Mouse (Mus musculus): ENCODE measurements around the gene Aebp1. TPM values are rescaled to one million over a fixed set of nuclear protein-coding genes. Genes with fewer than 3 reads are reported as not detected.

The Aebp1 gene
- polyA plus RNA-seq (2011; ENCODE audit: insufficient read length, low read depth, missing spikeins) = 372 and 444 TPM in 2 replicates

GRCm38 (mm10) chr11:5861678-5862393, at the start of gene Aebp1:
Gene Aebp1, plus strand, starts transcription at chr11:5861947.
- peak; percentile 79 for TF ChIP-seq POLR2A (IDR thresholded peaks at IDR 0.05; ENCODE audit: low read depth, low read length)
- no peak for TF ChIP-seq CTCF (IDR thresholded peaks at IDR 0.05; ENCODE audit: borderline replicate concordance, insufficient read depth, low read length)
- Histone ChIP-seq H3K27ac (ENCODE audit: insufficient read depth, low read length) (peak within 1 kb of the TSS; percentile 90), H3K4me1 (ENCODE audit: control insufficient read depth, insufficient read depth, low read length) (peaks cover 21% of the 10 kb centered on the region), H3K4me3 (ENCODE audit: insufficient read depth, low read length) (peak within 1 kb of the TSS; percentile 73)

- H3K27ac ChIP-seq (ENCODE audit: insufficient read depth, low read length) = no peak overlapping the region
- H3K4me1 ChIP-seq (ENCODE audit: control insufficient read depth, insufficient read depth, low read length) = no peaks in the 10 kb centered on the region
- TF ChIP-seq CTCF (IDR thresholded peaks at IDR 0.05; ENCODE audit: borderline replicate concordance, insufficient read depth, low read length) (no peak), POLR2A (IDR thresholded peaks at IDR 0.05; ENCODE audit: low read depth, low read length) (no peak)
- H3K4me3 ChIP-seq (ENCODE audit: insufficient read depth, low read length) = no peak overlapping the region
These were observed 48.4 kb upstream of the Aebp1 start for GRCm38 (mm10) chr11:5813381-5813780.

DNA sequence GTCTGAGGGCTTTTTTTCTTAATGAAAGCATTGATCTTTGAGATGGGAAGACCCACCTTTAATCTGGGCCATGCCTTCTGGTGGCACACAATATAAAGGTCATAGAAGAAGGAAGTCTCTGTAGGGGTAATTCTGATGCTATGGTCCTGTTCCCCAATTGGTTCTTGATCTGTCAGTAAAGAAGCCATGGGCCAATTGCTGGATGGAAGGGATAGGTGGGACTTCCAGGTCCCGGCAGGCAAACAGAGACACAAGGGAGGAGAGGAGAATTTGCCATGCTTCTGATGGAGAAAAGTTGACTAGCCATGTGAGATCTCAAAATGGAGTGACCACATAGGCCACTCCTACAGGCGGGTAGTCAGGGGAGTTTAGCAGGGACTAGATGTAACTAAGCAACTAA, 42.5 kb upstream of the Aebp1 start:
- Histone ChIP-seq H3K4me1 (ENCODE audit: control insufficient read depth, insufficient read depth, low read length) (no peaks in the 10 kb centered on the region), H3K27ac (ENCODE audit: insufficient read depth, low read length) (no peak overlapping the region)
- TF ChIP-seq CTCF (IDR thresholded peaks at IDR 0.05; ENCODE audit: borderline replicate concordance, insufficient read depth, low read length) = no peak
- TF ChIP-seq POLR2A (IDR thresholded peaks at IDR 0.05; ENCODE audit: low read depth, low read length) = no peak

GRCm38 (mm10) chr11:5825432-5825831, 36.3 kb upstream of the Aebp1 start:
- H3K27ac ChIP-seq (ENCODE audit: insufficient read depth, low read length) = no peak overlapping the region
- H3K4me1 ChIP-seq (ENCODE audit: control insufficient read depth, insufficient read depth, low read length) = no peaks in the 10 kb centered on the region
- H3K4me3 ChIP-seq (ENCODE audit: insufficient read depth, low read length) = no peak overlapping the region
- TF ChIP-seq CTCF (IDR thresholded peaks at IDR 0.05; ENCODE audit: borderline replicate concordance, insufficient read depth, low read length) (no peak), POLR2A (IDR thresholded peaks at IDR 0.05; ENCODE audit: low read depth, low read length) (no peak)

More for the DNA sequence above, 42.5 kb upstream of the Aebp1 start:
- no peak overlapping the region for H3K4me3 ChIP-seq (ENCODE audit: insufficient read depth, low read length)

DNA sequence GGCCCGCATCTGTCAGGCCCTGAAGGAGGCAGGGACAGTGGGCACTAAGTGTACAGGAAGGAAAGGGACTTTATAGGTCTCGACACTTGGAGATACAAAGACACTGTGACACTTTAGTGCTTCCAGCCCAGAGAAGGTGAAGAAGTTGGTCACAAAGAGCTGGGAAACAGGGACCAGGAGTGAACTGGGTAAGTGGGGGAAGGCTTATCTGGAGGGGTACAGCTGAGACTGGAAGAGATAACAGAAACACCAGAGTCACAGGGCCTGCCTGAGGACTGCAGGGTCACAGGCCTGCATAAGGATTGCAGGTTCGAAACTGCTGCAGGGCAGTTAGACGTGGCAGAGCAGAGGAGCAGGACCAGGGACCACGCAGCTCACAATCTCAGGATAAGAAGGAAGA, 33.8 kb upstream of the Aebp1 start:
- Histone ChIP-seq H3K4me3 (ENCODE audit: insufficient read depth, low read length) (no peak overlapping the region), H3K4me1 (ENCODE audit: control insufficient read depth, insufficient read depth, low read length) (no peaks in the 10 kb centered on the region), H3K27ac (ENCODE audit: insufficient read depth, low read length) (no peak overlapping the region)
- TF ChIP-seq POLR2A (IDR thresholded peaks at IDR 0.05; ENCODE audit: low read depth, low read length) (no peak), CTCF (IDR thresholded peaks at IDR 0.05; ENCODE audit: borderline replicate concordance, insufficient read depth, low read length) (no peak)

DNA sequence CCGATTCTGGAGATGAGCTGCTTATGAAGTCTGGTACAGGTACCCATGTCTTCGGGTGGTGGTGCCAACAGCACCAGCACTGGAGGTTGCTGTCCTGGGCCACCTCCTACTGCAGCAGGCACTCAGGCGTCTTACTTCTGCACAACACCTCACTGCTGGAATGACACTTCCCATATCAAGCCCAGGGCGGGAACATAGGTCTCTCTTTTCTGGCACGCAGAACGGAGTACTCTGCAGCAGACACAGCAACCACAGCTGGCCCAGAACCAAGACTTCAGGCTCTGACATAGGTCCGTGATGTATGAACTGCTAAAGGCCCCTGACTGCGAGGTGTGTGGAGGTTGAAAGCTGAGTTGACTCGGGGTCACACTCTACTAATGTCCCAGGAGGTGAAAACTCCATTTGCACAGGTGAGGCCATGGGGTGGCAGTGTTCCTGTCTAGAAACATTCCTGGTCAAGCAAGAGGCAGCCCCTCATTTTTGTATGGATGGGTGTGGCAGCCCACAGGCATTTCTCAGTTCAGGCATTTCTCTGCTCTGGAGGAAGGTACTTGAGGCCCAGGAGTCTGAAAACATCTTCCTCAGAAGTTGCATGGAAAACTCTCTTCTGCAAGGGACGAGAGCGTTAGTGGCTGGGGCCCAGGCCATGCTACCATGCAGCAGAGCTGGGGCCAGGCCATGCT, 33.1 kb upstream of the Aebp1 start:
- TF ChIP-seq POLR2A (IDR thresholded peaks at IDR 0.05; ENCODE audit: low read depth, low read length) (no peak), CTCF (IDR thresholded peaks at IDR 0.05; ENCODE audit: borderline replicate concordance, insufficient read depth, low read length) (no peak)
- Histone ChIP-seq H3K4me1 (ENCODE audit: control insufficient read depth, insufficient read depth, low read length) (no peaks in the 10 kb centered on the region), H3K4me3 (ENCODE audit: insufficient read depth, low read length) (no peak overlapping the region), H3K27ac (ENCODE audit: insufficient read depth, low read length) (no peak overlapping the region)

DNA sequence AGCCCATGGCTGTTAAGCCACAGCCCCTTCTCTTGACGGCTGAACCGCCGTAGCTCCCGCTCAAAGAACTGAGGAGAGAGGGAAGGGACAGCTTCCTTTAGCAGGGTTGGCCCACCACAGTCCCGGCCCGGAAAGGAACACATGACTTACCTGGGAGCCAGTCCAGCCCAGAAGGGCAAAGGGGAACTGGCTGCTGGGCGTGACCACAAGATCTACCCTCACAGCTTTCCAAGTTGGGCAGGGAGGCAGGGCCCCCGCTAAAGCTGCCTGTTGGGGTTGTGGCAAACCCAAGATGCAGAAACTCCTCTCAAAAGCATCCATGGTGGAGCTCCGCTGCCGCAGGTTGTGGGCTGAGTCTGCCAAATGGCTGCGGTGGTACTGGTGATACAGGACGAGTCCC, 32.4 kb upstream of the Aebp1 start:
- no peak overlapping the region for H3K27ac ChIP-seq (ENCODE audit: insufficient read depth, low read length)
- TF ChIP-seq POLR2A (IDR thresholded peaks at IDR 0.05; ENCODE audit: low read depth, low read length) (no peak), CTCF (IDR thresholded peaks at IDR 0.05; ENCODE audit: borderline replicate concordance, insufficient read depth, low read length) (no peak)
- H3K4me1 ChIP-seq (ENCODE audit: control insufficient read depth, insufficient read depth, low read length) = no peaks in the 10 kb centered on the region
- no peak overlapping the region for H3K4me3 ChIP-seq (ENCODE audit: insufficient read depth, low read length)

- peaks cover 7% of the 10 kb centered on the region; the same call in 1 of the 2 replicates for H3K4me1 ChIP-seq (ENCODE audit: control insufficient read depth, insufficient read depth, low read length)
- TF ChIP-seq POLR2A (IDR thresholded peaks at IDR 0.05; ENCODE audit: low read depth, low read length) (no peak), CTCF (IDR thresholded peaks at IDR 0.05; ENCODE audit: borderline replicate concordance, insufficient read depth, low read length) (no peak)
These were observed 27.2 kb upstream of the Aebp1 start for GRCm38 (mm10) chr11:5834506-5834905.

GRCm38 (mm10) chr11:5835057-5835456, 26.7 kb upstream of the Aebp1 start:
- H3K4me3 ChIP-seq (ENCODE audit: insufficient read depth, low read length) = no peak overlapping the region
- H3K27ac ChIP-seq (ENCODE audit: insufficient read depth, low read length) = peak overlapping the region; percentile 59
- TF ChIP-seq CTCF (IDR thresholded peaks at IDR 0.05; ENCODE audit: borderline replicate concordance, insufficient read depth, low read length) (no peak), POLR2A (IDR thresholded peaks at IDR 0.05; ENCODE audit: low read depth, low read length) (no peak)
- H3K4me1 ChIP-seq (ENCODE audit: control insufficient read depth, insufficient read depth, low read length) = peaks cover 7% of the 10 kb centered on the region; the same call in 1 of the 2 replicates

More at GRCm38 (mm10) chr11:5834506-5834905, 27.2 kb upstream of the Aebp1 start:
- Histone ChIP-seq H3K4me3 (ENCODE audit: insufficient read depth, low read length) (no peak overlapping the region), H3K27ac (ENCODE audit: insufficient read depth, low read length) (peak overlapping the region; percentile 59)

DNA sequence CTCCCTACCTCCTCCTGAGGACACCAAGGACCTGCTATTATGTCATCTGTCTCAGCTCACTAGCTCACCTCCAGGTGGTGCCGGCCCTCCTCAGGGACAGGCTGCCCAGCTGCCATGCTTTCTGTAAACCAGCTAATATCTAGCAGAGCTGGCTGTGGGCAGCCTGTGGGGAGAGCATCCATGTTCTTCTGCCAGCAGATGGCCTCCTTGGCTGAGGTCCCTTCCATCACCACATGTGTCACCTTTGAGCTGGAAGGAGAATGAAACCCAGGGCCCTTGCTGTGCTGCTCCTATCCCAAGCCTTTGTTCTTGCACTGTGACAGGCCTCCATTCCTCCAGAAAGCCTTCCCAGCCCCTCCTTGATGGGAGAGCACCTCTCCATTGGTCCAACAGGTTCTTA, 25.6 kb upstream of the Aebp1 start:
- TF ChIP-seq CTCF (IDR thresholded peaks at IDR 0.05; ENCODE audit: borderline replicate concordance, insufficient read depth, low read length) (peak; percentile 13; the same call in 1 of the 2 replicates), POLR2A (IDR thresholded peaks at IDR 0.05; ENCODE audit: low read depth, low read length) (no peak)
- H3K4me3 ChIP-seq (ENCODE audit: insufficient read depth, low read length) = no peak overlapping the region

More for the DNA sequence above, 25.6 kb upstream of the Aebp1 start:
- Histone ChIP-seq H3K27ac (ENCODE audit: insufficient read depth, low read length) (no peak overlapping the region), H3K4me1 (ENCODE audit: control insufficient read depth, insufficient read depth, low read length) (peaks cover 7% of the 10 kb centered on the region; the same call in 1 of the 2 replicates)
